Mouse (Mus musculus) erythroblast, embryonic 14.5 days (primary cell): ENCODE measurements around the gene Mrtfa.

ENCODE experiments used
- GATA1 ChIP-seq: IDR thresholded peaks from 2 replicates; pipeline ENCODE4 v1.6.1; 2012; ENCODE audit warnings: low read length, inconsistent platforms, mixed read lengths
- TAL1 ChIP-seq: IDR thresholded peaks from 3 replicates; pipeline ENCODE4 v1.6.1; 2012; ENCODE audit warnings: low read length, inconsistent platforms, mixed read lengths

GRCm38 (mm10) chr15:80996090-80996835 is 194.3 kb downstream of the Mrtfa start:
- TF ChIP-seq GATA1 (no peak), TAL1 (no peak)
